Mouse (Mus musculus): ENCODE results near the gene Pitpnm2.

The Pitpnm2 gene

DNA sequence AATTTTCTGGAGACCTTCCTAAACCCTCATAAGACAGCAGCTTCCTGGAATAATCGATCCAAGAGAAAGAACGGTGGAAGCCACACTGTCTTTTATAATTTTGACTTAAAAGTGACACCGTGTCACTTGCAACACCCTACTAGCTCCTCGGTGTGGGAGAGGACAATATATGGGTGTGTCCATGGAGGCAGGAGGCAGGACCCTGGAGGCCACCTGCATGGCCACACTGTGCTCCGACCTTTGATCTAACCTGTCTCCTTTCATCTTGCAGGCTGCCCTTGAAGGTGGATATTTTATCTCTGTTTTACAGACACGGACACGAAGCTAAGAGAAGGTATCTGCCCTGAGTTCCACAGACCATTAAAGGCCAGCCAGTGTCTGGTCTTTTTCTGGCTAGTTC, 51.1 kb downstream of the Pitpnm2 start:
- DNase-seq, result no peak

DNA sequence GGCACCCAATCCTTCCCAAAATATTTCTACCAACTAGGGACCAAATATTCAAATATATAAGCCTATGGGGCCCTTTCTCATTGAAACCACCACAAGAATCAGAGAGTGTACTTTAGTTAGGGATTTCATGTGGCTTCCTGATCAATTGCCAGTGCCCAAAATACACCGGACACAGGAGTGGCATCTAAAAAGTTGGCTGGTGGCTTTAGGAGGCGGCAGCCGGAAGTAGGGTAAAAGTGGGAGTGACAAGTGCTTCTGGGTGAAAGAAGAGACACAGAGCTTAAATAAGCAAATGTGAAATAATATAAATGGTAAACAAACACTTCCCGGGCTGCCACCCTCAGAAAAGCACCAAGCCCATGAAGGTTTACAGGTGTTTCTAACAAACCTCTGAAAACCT, 53.5 kb downstream of the Pitpnm2 start:
- no peak for DNase-seq

DNA sequence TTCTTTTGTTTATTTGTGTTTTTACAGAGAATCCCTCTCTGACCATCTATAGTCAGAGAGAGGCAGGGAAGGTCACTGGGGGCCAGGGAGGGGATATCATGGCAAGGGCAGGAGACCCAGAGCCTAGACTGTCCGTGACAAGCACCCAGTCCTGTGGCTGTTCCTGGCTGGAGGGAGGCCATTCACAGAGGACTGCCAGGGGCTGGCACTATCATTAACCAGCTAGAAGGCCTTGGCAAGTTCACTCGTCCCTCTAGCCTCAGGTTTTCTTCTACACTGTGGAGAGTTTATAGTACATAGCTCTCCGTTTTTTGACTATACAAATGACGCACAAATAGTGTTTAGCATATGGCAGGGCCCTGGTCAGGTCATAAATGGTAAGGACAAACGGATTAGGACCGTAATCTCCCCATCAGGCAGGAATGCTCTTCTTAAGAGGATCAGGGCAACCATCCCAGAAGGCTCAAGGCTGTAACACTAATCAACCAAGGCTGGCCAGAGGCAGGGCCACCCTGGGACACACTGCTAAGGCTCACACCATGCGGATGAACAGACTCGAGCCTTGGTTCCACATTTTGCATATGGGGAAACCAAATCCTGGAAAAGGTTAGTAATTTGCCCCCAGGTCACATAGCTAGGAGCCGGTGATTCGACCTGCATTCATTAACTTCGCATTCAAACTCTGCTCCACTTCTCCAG, 55.0 kb downstream of the Pitpnm2 start:
- no peak for DNase-seq

DNA sequence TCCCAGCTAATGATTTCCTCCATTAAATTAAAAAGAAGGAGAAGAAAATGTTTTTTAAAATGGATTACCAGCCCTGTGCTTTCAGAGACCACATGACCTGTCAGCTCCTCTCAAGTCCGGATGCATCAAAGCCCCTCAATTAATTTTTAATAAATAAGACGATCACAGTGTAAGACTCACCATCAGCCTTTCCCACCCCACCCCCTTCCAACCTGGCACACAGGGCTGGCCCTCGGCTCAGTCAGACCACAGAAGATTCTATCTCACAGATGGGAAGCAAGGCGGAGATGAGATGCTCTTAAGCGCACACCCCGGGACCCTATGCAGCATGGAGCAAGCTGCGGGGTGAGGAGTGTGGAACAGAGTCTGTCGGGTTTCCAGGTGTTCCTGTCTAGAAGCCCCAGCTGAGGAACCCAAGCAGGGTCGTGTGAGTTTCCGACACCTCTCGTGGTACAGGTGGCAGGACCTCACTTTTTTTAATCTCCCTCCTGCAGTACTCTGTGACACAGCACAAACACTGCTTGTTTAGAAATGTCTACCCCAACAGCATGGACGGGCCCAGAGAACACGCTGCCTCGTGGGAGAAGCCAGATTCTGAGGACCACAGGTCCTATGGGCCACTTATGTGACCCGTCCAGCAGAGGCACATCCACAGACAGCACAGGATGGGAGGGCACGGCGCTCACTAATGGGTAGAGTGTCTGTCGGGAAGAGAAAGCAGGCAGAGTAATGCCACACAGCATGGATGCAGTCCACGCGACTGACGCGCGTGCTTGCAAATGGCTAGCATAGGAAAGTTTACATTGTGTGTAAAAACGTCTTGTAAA, 56.1 kb downstream of the Pitpnm2 start:
- DNase-seq, result no peak

DNA sequence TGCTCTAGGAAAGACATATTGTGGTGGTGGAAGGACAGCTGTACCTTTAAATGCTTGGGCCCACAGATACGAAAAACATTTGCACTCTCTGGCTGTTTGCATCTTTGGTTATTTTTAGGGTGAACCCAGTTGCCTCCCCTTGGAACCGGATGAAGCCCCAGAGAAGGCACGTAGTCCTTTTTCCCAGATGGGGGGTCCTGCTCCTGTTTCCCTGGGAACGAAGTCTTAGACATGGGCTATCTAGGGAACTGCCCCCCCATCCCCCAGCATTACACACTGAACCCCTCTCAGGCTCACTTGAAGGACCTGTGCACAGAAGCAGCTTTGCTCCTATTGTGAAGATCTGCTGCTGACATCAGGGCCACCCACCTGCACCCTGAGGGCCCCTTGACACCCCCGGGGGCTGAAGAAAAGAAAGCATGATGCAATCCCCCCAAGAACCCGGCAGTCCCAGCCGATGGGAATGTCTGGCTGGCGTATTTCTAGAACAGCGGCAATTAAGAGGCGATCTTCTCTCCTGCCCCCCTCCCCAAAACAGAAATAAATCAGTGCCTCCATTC, 56.8 kb downstream of the Pitpnm2 start:
- no peak for DNase-seq

GRCm38 (mm10) chr5:124192251-124192710, 57.3 kb downstream of the Pitpnm2 start:
- no peak for DNase-seq

DNA sequence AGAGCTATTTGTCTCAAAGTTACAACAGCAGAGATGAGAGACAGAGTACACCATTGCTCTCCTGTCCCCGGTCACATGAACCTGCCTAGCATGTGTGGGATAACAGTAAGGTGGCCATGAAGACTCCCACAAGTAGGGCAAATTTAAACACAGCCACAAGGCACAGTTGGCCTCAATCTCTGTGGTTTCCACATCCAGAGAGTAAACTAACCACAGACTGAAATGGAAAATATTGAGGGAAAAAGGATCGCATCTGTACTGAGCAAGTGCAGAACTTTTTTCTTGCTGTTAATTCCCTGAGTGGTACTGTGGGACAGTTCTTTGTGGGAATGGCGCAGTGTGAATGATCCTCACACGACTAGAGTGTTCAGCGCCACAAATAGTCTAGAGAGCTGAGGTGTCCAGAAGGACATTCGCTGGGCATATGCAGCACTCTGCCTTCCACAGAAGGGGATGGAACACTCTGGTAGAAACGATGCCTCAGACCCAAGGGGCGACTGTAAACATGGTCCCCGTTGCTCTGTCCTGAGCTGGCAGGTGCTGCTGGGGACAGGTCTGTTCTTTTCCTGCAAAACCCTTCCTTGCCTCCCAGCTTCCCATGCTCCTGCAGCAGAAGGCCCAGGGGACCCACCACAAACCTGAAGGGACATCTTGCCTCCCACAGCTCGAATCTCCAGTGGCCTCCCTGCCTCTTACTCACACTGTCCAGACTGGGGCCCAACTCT, 59.3 kb downstream of the Pitpnm2 start:
- DNase-seq, result no peak

DNA sequence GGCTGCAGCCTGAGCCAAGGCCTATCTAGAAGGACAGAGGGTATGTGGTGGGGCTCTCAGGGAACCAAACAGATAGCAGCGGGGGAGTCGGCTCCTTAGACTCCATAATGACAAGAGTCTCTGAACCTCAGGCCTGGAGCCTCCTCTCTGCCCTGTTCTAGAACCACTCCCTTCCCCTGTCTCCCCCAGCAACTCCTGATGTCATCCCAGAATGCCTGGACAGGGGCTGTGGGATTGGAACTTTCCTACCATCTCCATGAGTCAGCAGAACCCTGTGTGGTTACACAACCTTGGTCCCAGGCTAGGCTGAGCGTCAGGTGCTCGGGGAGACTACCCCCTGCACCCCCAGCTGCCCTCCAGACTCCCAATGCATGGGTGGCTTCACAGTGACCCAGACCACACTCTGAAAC, 60.0 kb downstream of the Pitpnm2 start:
- DNase-seq, result peak; percentile 32

GRCm38 (mm10) chr5:124187508-124188311, 61.9 kb downstream of the Pitpnm2 start:
- DNase-seq, result no peak

DNA sequence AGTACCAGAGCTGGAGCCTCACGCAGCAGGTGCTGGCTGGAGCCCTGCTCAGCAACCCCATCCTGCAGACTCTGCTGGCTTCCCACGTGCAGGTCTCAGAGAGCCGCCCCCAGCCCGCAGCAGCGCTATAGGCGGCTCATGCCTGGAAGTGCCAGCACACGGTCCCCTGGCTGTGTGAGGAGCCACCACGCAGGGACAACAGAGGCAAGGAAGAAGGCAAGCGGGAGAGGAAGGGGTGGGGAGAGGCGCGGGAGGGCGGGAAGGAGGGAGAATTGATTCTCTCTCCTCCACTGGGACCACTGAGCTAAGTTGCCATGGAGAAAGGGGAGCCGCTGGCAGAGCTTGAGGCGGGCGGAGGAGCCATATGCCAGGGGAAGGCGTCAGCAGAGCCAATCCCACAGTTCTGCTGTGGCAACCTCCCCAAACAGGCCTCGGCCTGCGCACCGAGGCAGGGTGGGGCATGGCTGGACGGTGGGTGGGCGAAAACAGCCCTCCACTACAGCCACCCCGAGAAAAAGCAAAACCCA, 62.5 kb downstream of the Pitpnm2 start:
- DNase-seq, result no peak

DNA sequence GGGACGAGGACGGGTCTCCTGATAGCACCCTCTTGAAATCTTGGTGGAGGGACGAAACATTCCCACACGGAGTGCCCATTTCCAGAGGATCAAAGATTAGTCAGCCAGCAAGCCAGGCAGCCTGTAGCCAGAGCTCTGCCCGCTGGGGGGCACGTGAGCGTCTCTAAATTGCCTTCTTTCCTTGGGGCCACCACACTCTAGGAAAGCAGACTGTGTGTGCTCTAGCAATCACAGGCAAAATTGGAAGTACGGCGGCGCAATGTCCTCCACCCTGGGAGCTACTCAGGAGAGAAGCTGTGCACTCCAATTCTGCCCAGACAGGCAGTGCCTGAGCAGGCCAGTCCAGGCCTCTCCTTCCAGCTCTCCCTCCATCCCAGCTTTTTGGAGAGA, 63.1 kb downstream of the Pitpnm2 start:
- no peak for DNase-seq

DNA sequence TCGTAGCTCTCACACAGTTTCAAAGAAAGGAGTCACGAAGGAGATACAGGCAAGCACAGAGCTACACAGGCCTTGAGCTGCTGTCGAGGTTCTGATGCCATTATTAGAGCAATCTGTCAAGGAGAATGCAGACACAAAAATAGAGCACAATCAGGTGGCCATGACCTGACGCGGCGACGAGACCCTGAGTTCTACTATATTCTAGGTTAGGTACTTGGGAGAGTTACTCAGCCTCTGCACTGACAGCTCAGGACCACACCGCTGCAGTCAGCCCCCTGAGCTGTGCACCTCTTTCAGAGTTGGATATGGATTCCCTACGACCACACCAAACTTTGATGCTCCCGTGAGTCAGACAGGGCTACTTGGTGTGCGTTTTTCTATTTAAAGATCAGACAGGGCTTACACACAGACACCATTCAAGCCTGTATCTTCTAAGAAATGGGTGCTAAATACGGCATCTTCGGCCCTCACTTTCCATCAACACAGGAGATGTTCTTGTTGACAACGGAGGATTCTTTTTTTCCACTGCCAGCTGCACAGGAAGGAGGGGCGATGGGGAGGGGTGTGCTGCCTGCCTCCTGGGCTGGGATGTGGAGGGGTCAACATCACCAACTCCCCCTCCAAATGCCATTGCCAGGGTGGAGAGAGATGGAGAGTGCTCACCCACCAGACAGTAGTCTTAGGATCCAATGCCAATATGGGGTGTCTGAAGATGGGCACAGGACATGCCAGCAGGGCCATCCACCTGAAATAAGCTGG, 63.7 kb downstream of the Pitpnm2 start:
- DNase-seq, result no peak

- no peak for DNase-seq
Measured at GRCm38 (mm10) chr5:124184898-124185701, 64.5 kb downstream of the Pitpnm2 start.

DNA sequence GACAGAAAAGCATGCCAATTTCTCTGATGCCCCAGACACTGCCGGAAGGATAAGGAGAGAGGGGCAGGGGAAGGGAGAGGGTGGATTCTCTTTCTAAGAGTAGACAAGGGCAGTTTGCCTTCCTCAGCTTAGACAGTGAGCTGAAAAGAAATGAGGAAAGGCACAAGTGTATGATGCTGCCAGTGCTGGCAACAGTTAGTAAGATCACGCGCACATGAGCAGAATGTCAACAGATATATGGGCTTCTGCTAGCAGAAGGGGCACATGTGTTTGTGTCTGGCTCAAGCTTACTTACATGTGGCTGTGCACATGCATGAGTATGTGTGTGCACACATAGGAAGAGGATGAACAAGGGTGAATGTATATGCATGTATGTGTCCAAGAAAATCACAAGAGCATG, 65.4 kb downstream of the Pitpnm2 start:
- DNase-seq, result no peak

GRCm38 (mm10) chr5:124182642-124183041, 66.9 kb downstream of the Pitpnm2 start:
- DNase-seq, result no peak

DNA sequence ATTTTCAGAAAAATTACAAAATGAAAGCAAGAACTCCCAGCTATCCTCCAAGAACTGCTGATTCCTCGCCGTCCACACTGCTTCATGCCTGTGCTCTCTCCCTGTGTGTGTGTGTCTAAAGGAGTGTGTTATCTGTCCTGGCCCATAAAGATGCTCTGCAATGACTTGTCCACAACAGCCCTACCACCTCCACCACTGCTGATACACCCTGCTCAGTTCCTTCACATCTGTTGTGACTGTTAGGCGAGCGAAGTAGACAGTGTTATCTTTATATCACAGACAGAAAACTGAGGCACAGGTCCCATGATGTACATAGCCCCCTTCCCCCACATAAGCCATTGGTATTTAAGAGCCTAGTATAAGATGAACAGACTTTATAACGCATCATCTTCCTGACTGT, 67.5 kb downstream of the Pitpnm2 start:
- peak; percentile 59 for DNase-seq

- DNase-seq, result no peak
Measured at GRCm38 (mm10) chr5:124180500-124181167, 68.9 kb downstream of the Pitpnm2 start.

GRCm38 (mm10) chr5:124179411-124179810, 70.1 kb downstream of the Pitpnm2 start:
- DNase-seq, result no peak

DNA sequence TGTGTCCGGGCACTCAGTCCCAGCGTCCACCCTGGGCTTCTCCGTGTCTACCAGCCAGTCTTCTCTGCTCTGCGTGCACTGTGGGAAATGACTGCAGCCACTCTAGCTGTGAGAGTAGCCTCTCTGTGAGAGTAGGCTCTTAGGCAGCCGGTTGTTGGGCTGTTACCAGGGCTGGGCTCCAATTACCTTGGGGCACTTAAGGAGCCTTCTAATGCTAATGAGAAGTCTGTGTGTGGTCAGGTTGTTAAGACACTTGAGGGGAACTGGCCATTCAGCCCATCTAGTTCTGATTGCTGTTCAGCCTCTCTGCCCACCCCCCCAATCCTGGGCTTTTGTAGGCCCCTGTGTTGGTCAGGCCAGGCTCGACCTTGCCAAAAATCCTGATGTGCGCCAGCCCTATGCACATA, 72.8 kb downstream of the Pitpnm2 start:
- no peak for DNase-seq

- no peak for DNase-seq
Measured at GRCm38 (mm10) chr5:124175138-124175537, 74.4 kb downstream of the Pitpnm2 start.

Data from liver (tissue).